Mouse (Mus musculus) liver, adult 2 months (tissue): ENCODE measurements around the gene Zbtb44. TPM values are rescaled to one million over a fixed set of nuclear protein-coding genes. Genes with fewer than 3 reads are reported as not detected.

Source experiments
- DNase-seq: peaks from one replicate; pipeline ENCODE4 v3.0.0-alpha.2; 2011; ENCODE audit warnings: low read depth, low spot score; ENCODE audit errors: extremely low read depth
- H3K27ac ChIP-seq: fragments of 200-500 bp; replicated peaks from 2 replicates; pipeline ENCODE4 v1.5.1; 2012; ENCODE audit warnings: low read depth, mild to moderate bottlenecking, control low read depth, inconsistent platforms, low read length; ENCODE audit not compliant: insufficient read depth
- H3K27me3 ChIP-seq: fragments of 200-500 bp; 2 replicates; pipeline ENCODE4 v1.6.1; 2012; ENCODE audit warnings: mild to moderate bottlenecking, moderate library complexity, low read length, inconsistent platforms; ENCODE audit not compliant: control insufficient read depth, insufficient read depth
- H3K36me3 ChIP-seq: fragments of 200-500 bp; 2 replicates; pipeline ENCODE4 v1.6.1; 2012; ENCODE audit warnings: low read length, inconsistent platforms; ENCODE audit not compliant: control insufficient read depth, insufficient read depth
- H3K4me1 ChIP-seq: fragments of 200-500 bp; 2 replicates; pipeline ENCODE4 v1.6.1; 2011; ENCODE audit warnings: low read length; ENCODE audit not compliant: control insufficient read depth, insufficient read depth
- H3K4me3 ChIP-seq: fragments of 200-500 bp; 2 replicates; pipeline ENCODE4 v1.5.1; 2011; ENCODE audit warnings: low read depth, mild to moderate bottlenecking, control low read depth, low read length, moderate library complexity; ENCODE audit not compliant: insufficient read depth
- H3K79me2 ChIP-seq: fragments of 200-500 bp; 2 replicates; pipeline ENCODE4 v1.6.1; 2012; ENCODE audit warnings: inconsistent platforms, mild to moderate bottlenecking, low read length, moderate library complexity; ENCODE audit not compliant: control insufficient read depth, insufficient read depth
- H3K9ac ChIP-seq: fragments of 200-500 bp; 2 replicates; pipeline ENCODE4 v1.6.1; 2012; ENCODE audit warnings: low read depth, mild to moderate bottlenecking, control low read depth, inconsistent platforms, low read length
- CTCF ChIP-seq: fragments of 200-500 bp; IDR thresholded peaks from 2 replicates; pipeline ENCODE4 v1.5.1; 2011; ENCODE audit warnings: low read depth, low read length, control low read depth
- POLR2A ChIP-seq: fragments of 200-500 bp; IDR thresholded peaks from 2 replicates; pipeline ENCODE4 v1.6.1; 2011; ENCODE audit warnings: low read length, control low read depth; ENCODE audit not compliant: insufficient read depth; ENCODE audit errors: extremely low read depth
- WGBS: fragments of 180-500 bp; shearing (Covaris S2); methylation state at CpG from one replicate; pipeline ENCODE4 v1.1.7; 2018; 5-methylcytosine and 5-hydroxymethylcytosine counted together
- polyA plus RNA-seq: library from polyadenylated mRNA; depleted of rRNA; stranded (reverse); fragments of >200 nt; gene quantifications from 2 replicates; pipeline ENCODE4 v1.2.3, GENCODE M21; 2012
- total RNA-seq: library from RNA; depleted of rRNA; stranded (reverse); fragments of >200 nt; gene quantifications from 2 replicates; pipeline ENCODE4 v1.2.3, GENCODE M21; 2014

The Zbtb44 gene
- total and polyA plus RNA-seq, 2 experiments, result 4.5 to 31.0 TPM

GRCm38 (mm10) chr9:31002528-31002927 is 27.9 kb upstream of the Zbtb44 start:
- Histone ChIP-seq H3K27ac (no peak overlapping the region), H3K79me2 (no peaks in the 10 kb centered on the region), H3K27me3 (no peaks in the 10 kb centered on the region), H3K4me1 (no peaks in the 10 kb centered on the region), H3K4me3 (no peak overlapping the region), H3K9ac (no peak overlapping the region), H3K36me3 (no peaks in the 10 kb centered on the region)
- WGBS, result 90% methylated on average over 4 of the region's 4 CpGs
- DNase-seq, result no peak
- TF ChIP-seq CTCF, result no peak
- no peak for TF ChIP-seq POLR2A

- TF ChIP-seq CTCF (no peak), POLR2A (no peak)
- WGBS, result 75% methylated on average over 2 of the region's 2 CpGs
- H3K4me1 ChIP-seq, result no peaks in the 10 kb centered on the region
Observed at GRCm38 (mm10) chr9:31009334-31009733, 21.1 kb upstream of the Zbtb44 start.

GRCm38 (mm10) chr9:31010040-31010439 is 20.4 kb upstream of the Zbtb44 start:
- H3K9ac ChIP-seq, result no peak overlapping the region
- TF ChIP-seq CTCF (no peak), POLR2A (no peak)
- H3K4me3 ChIP-seq, result no peak overlapping the region
- WGBS, result 91% methylated on average over 3 of the region's 3 CpGs
- no peaks in the 10 kb centered on the region for H3K79me2 ChIP-seq
- no peaks in the 10 kb centered on the region for H3K36me3 ChIP-seq
- H3K27ac ChIP-seq, result no peak overlapping the region
- no peaks in the 10 kb centered on the region for H3K27me3 ChIP-seq
- H3K4me1 ChIP-seq, result no peaks in the 10 kb centered on the region
- DNase-seq, result no peak

More at GRCm38 (mm10) chr9:31009334-31009733, 21.1 kb upstream of the Zbtb44 start:
- Histone ChIP-seq H3K27ac (no peak overlapping the region), H3K79me2 (no peaks in the 10 kb centered on the region), H3K27me3 (no peaks in the 10 kb centered on the region), H3K4me3 (no peak overlapping the region), H3K9ac (no peak overlapping the region), H3K36me3 (no peaks in the 10 kb centered on the region)
- DNase-seq, result no peak

- WGBS, result 97% methylated on average over 3 of the region's 3 CpGs
- H3K4me1 ChIP-seq, result no peaks in the 10 kb centered on the region
Observed at GRCm38 (mm10) chr9:31010749-31011148, 19.7 kb upstream of the Zbtb44 start.

GRCm38 (mm10) chr9:31011533-31011932 is 18.9 kb upstream of the Zbtb44 start:
- Histone ChIP-seq H3K79me2 (no peaks in the 10 kb centered on the region), H3K36me3 (no peaks in the 10 kb centered on the region), H3K27me3 (no peaks in the 10 kb centered on the region), H3K27ac (no peak overlapping the region), H3K4me1 (no peaks in the 10 kb centered on the region), H3K4me3 (no peak overlapping the region), H3K9ac (no peak overlapping the region)
- TF ChIP-seq CTCF (no peak), POLR2A (no peak)
- 76% methylated on average over 1 of the region's 1 CpGs for WGBS
- no peak for DNase-seq

More at GRCm38 (mm10) chr9:31010749-31011148, 19.7 kb upstream of the Zbtb44 start:
- Histone ChIP-seq H3K36me3 (no peaks in the 10 kb centered on the region), H3K27ac (no peak overlapping the region), H3K27me3 (no peaks in the 10 kb centered on the region), H3K4me3 (no peak overlapping the region), H3K79me2 (no peaks in the 10 kb centered on the region), H3K9ac (no peak overlapping the region)
- no peak for TF ChIP-seq CTCF
- TF ChIP-seq POLR2A, result no peak
- DNase-seq, result no peak

GRCm38 (mm10) chr9:31012674-31013073 is 17.8 kb upstream of the Zbtb44 start:
- Histone ChIP-seq H3K79me2 (no peaks in the 10 kb centered on the region), H3K4me3 (no peak overlapping the region), H3K27me3 (no peaks in the 10 kb centered on the region), H3K4me1 (no peaks in the 10 kb centered on the region), H3K27ac (no peak overlapping the region), H3K9ac (no peak overlapping the region), H3K36me3 (no peaks in the 10 kb centered on the region)
- WGBS, result 88% methylated on average over 4 of the region's 4 CpGs
- TF ChIP-seq CTCF (no peak), POLR2A (no peak)
- no peak for DNase-seq
